Mouse (Mus musculus) kidney, postnatal 10 days (tissue): Measurements from ENCODE around the gene Cox19.

ENCODE experiments used
- DNase-seq: peaks from one replicate; pipeline ENCODE4 v3.0.0; 2021; ENCODE audit warnings: mixed read lengths

The Cox19 gene

DNA sequence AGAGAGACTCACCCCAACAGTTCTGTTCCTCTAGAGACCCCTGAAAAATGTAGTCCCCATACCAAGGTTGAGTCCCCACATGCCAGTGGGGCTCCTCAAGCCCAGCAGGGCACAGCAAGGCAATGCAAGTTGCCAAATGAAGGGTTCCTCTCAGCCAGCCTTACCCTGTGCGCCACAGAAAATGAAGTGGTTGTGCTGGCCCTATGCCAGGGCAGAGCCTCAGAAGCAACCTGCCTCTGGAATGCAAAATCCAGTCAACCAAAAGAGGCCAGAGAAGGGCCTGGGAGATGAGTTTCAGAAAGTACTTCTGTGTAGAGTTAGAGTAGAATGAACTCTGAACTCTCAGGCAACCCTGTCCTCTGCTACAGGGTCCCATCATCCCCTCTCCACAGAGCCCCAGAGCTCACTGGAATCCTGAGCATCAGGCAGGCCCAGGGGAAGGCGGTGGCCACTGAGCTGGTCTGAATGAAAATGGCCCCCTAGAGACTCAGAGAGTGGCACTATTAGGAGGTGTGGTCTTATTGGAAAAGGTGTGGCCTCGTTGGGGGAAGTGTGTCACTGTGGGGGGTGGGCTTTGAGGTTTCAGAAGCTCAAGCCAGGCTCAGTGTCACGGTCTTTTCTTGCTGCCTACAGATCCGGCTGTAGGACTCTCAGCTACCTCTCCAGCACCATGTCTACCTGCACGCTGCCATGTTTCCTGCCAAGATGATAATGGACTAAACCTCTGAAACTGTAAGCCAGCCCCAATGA lies 59.2 kb downstream of the Cox19 start:
- DNase-seq, result peak; percentile 71

DNA sequence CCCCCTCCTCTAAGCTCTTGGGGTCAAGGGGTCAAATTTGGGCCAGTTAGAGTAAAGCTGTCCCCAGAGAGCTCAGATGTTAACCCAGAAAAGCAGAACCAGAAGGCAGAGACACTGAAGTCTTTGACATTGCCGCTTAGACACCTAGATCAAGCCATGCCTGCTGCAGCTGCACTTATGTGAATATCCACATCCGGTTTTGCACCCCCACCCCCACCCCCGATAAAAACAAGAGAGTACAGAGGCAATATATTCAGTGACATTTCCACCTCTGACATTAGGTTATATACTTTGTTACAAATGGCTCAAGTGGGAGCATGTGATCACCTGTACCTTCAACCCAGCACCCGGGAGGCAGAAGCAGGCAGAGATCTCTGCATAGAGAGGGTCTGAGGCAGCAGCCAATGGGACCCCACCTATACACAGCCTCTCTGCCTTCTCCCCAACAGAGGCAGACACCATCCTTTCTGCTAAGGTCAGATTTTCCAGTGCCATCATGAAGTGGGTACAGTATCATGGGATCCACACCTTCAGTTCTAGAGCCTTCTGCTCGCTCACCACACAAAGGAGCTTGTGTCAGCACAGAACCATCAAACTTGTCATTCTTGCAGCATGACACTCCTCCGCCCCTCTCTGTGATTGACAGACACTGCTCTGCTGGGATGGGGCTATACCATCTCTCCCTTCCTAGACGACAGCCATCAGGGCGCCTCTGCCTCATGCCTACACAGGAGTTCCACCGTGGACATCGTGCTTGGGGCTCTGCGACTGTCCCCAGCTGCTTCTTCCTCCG lies 60.6 kb downstream of the Cox19 start:
- no peak for DNase-seq

DNA sequence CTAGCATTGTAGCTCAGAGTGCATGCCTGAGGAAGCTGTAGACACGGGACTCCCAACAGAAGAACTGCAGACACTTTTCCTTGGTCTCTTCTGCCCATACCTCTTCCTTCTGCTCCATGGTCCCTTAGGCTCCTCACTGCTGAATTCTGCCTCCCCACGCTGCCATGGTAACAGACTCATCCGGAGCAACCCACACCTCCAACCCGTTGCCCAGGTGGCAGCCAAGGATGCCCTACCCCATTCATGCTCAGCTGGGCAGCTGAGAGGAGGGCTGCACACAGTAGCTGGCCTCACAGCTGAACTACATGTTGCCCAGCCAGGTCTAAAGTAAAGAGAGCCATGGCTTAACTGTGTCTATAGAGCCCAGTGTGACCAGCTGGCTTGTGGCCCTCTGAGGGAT lies 62.6 kb downstream of the Cox19 start:
- no peak for DNase-seq

DNA sequence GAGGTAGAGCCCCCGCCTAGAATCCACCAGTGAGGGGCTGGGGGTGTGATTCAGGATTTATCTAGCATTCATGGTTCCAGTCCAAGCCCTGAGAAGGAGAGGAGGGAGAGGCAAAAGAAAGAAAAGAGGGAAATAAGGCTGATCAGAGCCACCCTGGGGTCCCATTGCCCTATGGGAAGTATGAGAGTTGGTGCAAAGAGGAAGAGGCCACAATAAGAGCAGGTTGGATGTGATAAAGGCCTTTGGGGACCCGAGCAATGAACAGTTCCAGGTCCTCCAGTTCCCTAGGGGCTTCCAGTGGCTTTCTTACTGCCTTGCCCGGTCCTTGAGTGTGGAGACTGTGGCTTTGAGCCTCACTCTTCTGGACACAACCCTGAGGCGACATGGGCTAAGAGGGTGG lies 63.4 kb downstream of the Cox19 start:
- no peak for DNase-seq

DNA sequence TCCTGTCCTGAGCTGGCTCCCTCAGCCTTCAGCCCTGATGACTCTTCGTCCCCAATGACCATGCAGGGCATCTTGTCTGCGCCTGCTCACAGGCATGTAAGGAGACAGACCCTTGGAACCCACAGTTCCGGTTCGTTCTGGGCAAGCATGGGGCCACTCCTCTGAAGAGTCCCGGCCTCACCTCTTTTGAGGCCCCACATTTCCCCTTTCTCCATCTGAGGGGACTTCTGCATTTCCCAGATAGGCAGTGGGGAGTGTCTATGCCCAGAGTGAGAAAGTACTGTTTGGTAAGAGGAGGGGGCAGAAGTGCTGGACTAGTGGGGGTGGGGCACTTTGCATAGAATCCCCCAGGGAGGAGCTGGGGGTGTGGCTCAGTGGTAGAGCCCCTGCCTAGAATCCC lies 64.1 kb downstream of the Cox19 start:
- DNase-seq, result no peak
